Mouse (Mus musculus) liver, postnatal 0 days (tissue): Measurements from ENCODE around the gene Itga6.

Experiments
- CTCF ChIP-seq: sonication (generic); IDR thresholded peaks from 2 replicates; pipeline ENCODE4 v1.5.1; 2016; ENCODE audit warnings: antibody characterized with exemption, low read depth
- EP300 ChIP-seq: IDR thresholded peaks from 2 replicates; pipeline ENCODE4 v1.6.1; 2016; ENCODE audit warnings: antibody characterized with exemption, low read depth, mild to moderate bottlenecking

DNA sequence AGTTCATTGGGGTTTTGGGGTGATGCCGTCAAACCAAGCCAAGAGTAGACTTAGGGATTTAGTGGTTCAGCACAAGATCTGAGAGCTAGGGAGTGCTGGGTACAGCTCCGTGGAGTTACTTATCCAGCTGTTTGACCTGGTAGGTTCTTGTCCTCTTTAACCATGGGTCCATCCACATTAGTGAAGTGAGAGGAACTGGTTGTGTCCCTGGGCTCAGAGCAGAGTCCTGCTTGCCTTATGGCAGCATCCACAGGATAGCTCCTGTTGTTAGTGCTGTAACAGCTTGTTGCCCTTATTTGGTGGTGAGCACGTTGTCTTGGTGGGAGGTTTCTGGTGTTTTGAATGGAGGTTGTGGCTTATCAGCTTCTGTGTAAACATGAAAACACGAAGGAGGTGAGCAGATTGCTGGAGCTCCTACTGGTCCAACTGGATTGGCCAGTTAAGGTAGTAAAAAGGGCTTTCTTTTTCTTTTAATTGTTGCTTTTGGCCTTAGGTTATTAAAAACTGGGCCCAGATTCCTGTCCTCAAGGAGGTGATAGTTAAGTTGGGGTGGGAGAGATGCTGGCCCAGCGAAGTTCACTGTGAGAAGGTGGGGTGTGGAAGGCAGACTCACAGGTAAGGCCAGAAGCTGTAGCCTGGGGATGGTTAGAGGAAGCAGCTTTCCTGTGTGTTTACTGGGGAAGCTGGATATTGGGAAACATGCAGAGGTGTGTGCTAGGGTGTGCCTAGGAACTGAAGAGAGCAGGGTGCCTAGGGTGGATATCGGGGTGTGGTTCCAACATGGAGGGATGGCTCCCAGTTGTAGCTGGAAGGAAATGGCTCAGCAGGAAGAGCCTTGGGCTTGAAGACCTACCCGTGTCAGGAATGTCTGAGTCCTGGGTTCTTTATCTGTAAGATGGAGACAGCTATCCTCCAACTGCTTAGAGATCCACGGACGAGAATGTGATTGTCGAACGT, 60.5 kb downstream of the Itga6 start:
- TF ChIP-seq CTCF = no peak
- no peak for TF ChIP-seq EP300
